Mouse (Mus musculus) C2C12 (cell line): ENCODE results near the gene Rabep2. TPM values are rescaled to one million over a fixed set of nuclear protein-coding genes. Genes with fewer than 3 reads are reported as not detected.

Experiments used
- H3K27me3 ChIP-seq: one replicate; pipeline ENCODE4 v1.6.1; 2011; ENCODE audit not compliant: control insufficient read depth, insufficient read depth, insufficient read length
- H3K36me3 ChIP-seq: one replicate; pipeline ENCODE4 v1.6.1; 2011; ENCODE audit not compliant: control insufficient read depth, insufficient read depth
- H3K4me3 ChIP-seq: one replicate; pipeline ENCODE4 v1.5.1; 2011; ENCODE audit warnings: mild to moderate bottlenecking, control low read depth; ENCODE audit not compliant: poor library complexity, insufficient read depth, severe bottlenecking
- H3K79me2 ChIP-seq: one replicate; pipeline ENCODE4 v1.6.1; 2011; ENCODE audit not compliant: control insufficient read depth, insufficient read depth
- H3K79me3 ChIP-seq: one replicate; pipeline ENCODE4 v1.6.1; 2011; ENCODE audit warnings: low read depth, control low read depth
- H3ac ChIP-seq: one replicate; pipeline ENCODE3; 2011; ENCODE audit warnings: low read depth; ENCODE audit not compliant: control insufficient read depth, insufficient read length
- CEBPB ChIP-seq: IDR thresholded peaks from one replicate; pipeline ENCODE4 v1.6.1; 2011; ENCODE audit warnings: low read depth, mild to moderate bottlenecking, control low read depth, moderate library complexity
- CTCF ChIP-seq: IDR thresholded peaks from one replicate; pipeline ENCODE4 v1.5.1; 2011; ENCODE audit not compliant: control insufficient read depth, insufficient read depth, insufficient read length
- FOSL1 ChIP-seq: IDR thresholded peaks from one replicate; pipeline ENCODE4 v1.8.0; 2011; ENCODE audit warnings: mild to moderate bottlenecking, low read length; ENCODE audit not compliant: poor library complexity, insufficient read depth, severe bottlenecking
- MAX ChIP-seq: IDR thresholded peaks from one replicate; pipeline ENCODE4 v1.6.1; 2011; ENCODE audit warnings: mild to moderate bottlenecking, control low read depth
- MYOD1 ChIP-seq: IDR thresholded peaks from one replicate; pipeline ENCODE4 v1.6.1; 2011; ENCODE audit warnings: low read depth; ENCODE audit not compliant: control insufficient read depth, insufficient read length
- MYOG ChIP-seq: IDR thresholded peaks from one replicate; pipeline ENCODE4 v1.6.1; 2011; ENCODE audit not compliant: control insufficient read depth, insufficient read length; ENCODE audit errors: extremely low read depth
- USF1 ChIP-seq: IDR thresholded peaks from one replicate; pipeline ENCODE4 v1.6.1; 2011; ENCODE audit warnings: low read depth, mild to moderate bottlenecking, control low read depth, moderate library complexity
- polyA plus RNA-seq: library from polyadenylated mRNA; unstranded; fragments of >200 nt; fragmentation: generic; extraction: Trizol; gene quantifications from one replicate; pipeline ENCODE4 v1.2.1, GENCODE M21; 2012; ENCODE audit warnings: missing spikeins

Gene Rabep2
- polyA plus RNA-seq, 1 experiment: 17.5 TPM

DNA sequence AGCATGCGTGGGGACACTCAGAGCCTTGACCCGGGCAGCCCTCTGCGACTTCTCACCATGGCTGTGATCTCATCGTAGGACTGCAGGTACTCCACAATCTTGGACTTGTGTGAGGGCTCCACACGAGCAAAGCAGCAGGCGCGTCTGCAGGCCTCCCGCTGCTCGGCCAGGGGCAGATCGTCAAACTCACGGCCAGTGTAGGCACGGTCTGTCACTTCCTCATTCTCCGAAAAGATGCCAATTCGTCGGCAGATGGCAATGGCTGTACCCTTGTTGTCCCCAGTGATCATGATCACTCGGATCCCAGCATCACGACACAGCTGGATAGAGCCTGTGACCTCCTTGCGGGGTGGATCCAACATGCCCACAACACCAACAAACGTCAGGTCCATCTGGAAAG lies 19.9 kb downstream of the Rabep2 start:
- Histone ChIP-seq H3K79me2 (no peaks in the 10 kb centered on the region), H3K36me3 (peaks cover 6% of the 10 kb centered on the region)

DNA sequence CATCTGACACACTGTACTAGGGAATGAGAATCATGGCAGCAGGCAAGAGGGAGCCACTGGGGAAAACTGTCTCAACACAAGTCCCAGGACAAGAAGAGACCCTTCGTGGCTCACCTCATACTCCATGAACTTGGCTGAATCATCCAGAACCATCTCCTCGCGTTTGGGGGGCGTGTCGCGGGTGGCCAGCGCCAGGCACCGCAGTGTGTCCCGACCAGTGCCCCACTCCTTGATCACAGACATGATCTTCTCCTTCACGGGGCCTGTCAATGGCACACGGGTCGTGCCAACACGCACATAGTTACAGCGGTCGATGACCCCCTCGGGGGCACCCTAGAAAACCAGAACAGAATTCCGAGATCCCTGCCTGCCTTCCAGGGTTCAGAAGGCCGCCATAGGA lies 21.4 kb downstream of the Rabep2 start:
- Histone ChIP-seq H3K27me3 (no peaks in the 10 kb centered on the region), H3K4me3 (no peak overlapping the region), H3K79me2 (no peaks in the 10 kb centered on the region), H3K36me3 (peaks cover 2% of the 10 kb centered on the region), H3K79me3 (no peaks in the 10 kb centered on the region), H3ac (no peak overlapping the region)
- no peak for TF ChIP-seq MAX
- no peak for TF ChIP-seq FOSL1
- no peak for TF ChIP-seq MYOD1
- TF ChIP-seq MYOG: no peak
- TF ChIP-seq CTCF: no peak
- TF ChIP-seq USF1: no peak
- TF ChIP-seq CEBPB: no peak

More for the DNA sequence above, 19.9 kb downstream of the Rabep2 start:
- Histone ChIP-seq H3K27me3 (no peaks in the 10 kb centered on the region), H3K79me3 (no peaks in the 10 kb centered on the region), H3ac (no peak overlapping the region), H3K4me3 (no peak overlapping the region)
- TF ChIP-seq MYOG: no peak
- no peak for TF ChIP-seq MAX
- TF ChIP-seq FOSL1: no peak
- no peak for TF ChIP-seq CEBPB
- no peak for TF ChIP-seq MYOD1
- TF ChIP-seq CTCF: no peak
- TF ChIP-seq USF1: no peak

DNA sequence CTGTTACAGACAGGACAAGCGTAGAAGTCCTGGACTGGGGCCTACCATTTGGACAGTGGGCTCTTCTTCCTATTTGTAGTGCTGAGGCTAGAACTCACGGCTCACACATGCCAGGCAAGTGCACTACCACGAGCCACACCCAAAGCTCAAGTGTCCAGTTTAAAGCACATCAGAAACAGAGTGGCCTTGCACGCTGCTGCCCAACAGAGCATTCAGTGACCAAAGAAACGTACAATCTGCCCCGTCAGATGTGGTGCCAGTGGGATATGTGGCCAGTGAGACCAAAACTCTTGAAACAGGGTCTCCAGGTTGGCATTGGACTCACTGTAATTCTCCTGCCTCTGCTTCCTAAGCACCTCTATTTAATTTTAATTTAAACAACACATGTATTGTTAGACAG lies 22.1 kb downstream of the Rabep2 start:
- no peaks in the 10 kb centered on the region for H3K79me2 ChIP-seq
- H3K79me3 ChIP-seq: no peaks in the 10 kb centered on the region
- no peaks in the 10 kb centered on the region for H3K27me3 ChIP-seq
- no peak overlapping the region for H3K4me3 ChIP-seq
- TF ChIP-seq CTCF: no peak
- TF ChIP-seq MYOD1: no peak
- no peak for TF ChIP-seq MYOG
- TF ChIP-seq FOSL1: no peak
- TF ChIP-seq MAX: no peak
- no peak for TF ChIP-seq CEBPB
- no peak for TF ChIP-seq USF1
- no peak overlapping the region for H3ac ChIP-seq
- H3K36me3 ChIP-seq: no peaks in the 10 kb centered on the region

DNA sequence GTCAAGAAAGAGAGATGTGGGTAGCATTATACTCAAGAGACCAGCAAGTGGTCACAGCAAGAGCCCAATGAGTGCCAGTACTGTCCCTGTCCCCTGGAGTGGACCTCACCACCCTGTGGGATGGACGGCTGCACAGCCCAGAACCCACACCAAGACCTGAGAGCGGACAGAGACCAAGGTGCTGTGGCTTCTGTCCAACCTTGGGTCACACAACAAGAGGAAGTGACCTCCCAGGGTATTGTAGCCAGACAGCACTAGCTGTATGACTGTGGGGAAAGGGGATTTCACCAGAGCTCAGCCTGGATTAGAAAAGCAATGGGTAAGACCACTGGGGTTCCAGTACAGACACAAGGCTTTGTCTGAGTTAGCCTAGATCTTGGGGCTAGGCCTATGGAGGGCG lies 23.7 kb downstream of the Rabep2 start:
- no peaks in the 10 kb centered on the region for H3K36me3 ChIP-seq
- no peaks in the 10 kb centered on the region for H3K79me3 ChIP-seq
- no peak overlapping the region for H3K4me3 ChIP-seq
- no peak overlapping the region for H3ac ChIP-seq
- no peaks in the 10 kb centered on the region for H3K79me2 ChIP-seq
- no peak for TF ChIP-seq MAX
- TF ChIP-seq MYOD1: no peak
- no peak for TF ChIP-seq FOSL1
- no peak for TF ChIP-seq CEBPB
- no peak for TF ChIP-seq MYOG
- TF ChIP-seq CTCF: no peak
- TF ChIP-seq USF1: no peak
- no peaks in the 10 kb centered on the region for H3K27me3 ChIP-seq

DNA sequence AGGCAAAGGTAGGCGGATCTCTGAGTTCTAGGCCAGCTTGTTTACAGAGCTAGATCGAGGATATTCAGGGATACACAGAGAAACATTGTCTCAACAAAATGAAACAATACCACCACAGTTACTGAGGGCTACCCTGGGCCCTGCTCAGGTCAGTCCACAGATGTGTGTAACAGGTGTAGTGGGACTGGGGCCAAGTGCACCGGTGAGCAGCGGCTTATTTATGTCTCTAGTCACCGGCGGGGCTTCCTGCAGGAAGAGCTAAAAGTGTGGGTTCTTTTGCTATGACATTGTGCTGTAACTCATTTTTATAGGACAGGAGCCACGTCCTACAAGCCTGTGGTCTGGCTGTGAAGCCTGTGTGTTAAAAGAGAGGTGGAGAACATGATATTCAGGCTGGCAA lies 25.3 kb downstream of the Rabep2 start:
- Histone ChIP-seq H3K27me3 (no peaks in the 10 kb centered on the region), H3K36me3 (no peaks in the 10 kb centered on the region), H3ac (no peak overlapping the region), H3K4me3 (no peak overlapping the region), H3K79me2 (no peaks in the 10 kb centered on the region), H3K79me3 (no peaks in the 10 kb centered on the region)
- TF ChIP-seq CEBPB (no peak), FOSL1 (no peak), MYOD1 (no peak), MAX (no peak), USF1 (no peak), MYOG (no peak), CTCF (no peak)

DNA sequence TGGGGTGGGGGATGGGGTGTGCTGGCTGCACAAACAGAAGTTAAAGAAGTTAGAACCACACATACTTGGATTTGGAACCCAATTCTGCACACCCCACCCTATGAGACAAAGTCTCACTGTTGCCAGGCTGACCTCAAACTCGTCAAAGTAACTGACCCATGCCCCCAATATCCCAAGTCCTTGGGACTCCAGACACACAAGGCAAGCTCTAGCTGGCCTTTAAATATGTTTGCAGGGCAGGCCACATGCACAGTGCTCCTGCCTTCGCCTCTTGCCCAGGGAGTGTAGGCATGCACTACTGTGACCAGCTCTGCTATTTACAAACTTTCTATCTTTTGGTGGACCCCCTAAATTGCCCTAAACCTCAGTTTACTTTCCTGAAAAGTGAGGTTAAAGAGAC lies 26.7 kb downstream of the Rabep2 start:
- TF ChIP-seq USF1 (no peak), FOSL1 (no peak), MYOD1 (no peak), CTCF (no peak), MAX (no peak), CEBPB (no peak), MYOG (no peak)
- no peaks in the 10 kb centered on the region for H3K36me3 ChIP-seq
- no peak overlapping the region for H3K4me3 ChIP-seq
- H3ac ChIP-seq: no peak overlapping the region
- H3K27me3 ChIP-seq: no peaks in the 10 kb centered on the region
- H3K79me3 ChIP-seq: no peaks in the 10 kb centered on the region
- H3K79me2 ChIP-seq: no peaks in the 10 kb centered on the region
